Mouse (Mus musculus): Measurements from ENCODE around the gene Ncam1. TPM values are rescaled to one million over a fixed set of nuclear protein-coding genes. Genes with fewer than 3 reads are reported as not detected.

Gene Ncam1
- polyA plus RNA-seq, 1 experiment from 2014 or later = 2.0 TPM

GRCm38 (mm10) chr9:49571695-49572510 is 226.8 kb downstream of the Ncam1 start:
- Histone ChIP-seq H3K4me1 (ENCODE audit: insufficient read depth) (no peaks in the 10 kb centered on the region), H3K9me3 (ENCODE audit: low read length) (no peaks in the 10 kb centered on the region), H3K27me3 (ENCODE audit: insufficient read depth, low read length) (no peaks in the 10 kb centered on the region), H3K4me2 (ENCODE audit: low read depth, low read length) (no peak overlapping the region), H3K9ac (replicated peaks) (no peak overlapping the region), H3K4me3 (ENCODE audit: low read depth, low read length) (no peak overlapping the region), H3K36me3 (replicated peaks; ENCODE audit: insufficient read depth, low read length) (no peaks in the 10 kb centered on the region), H3K27ac (ENCODE audit: low read depth) (no peak overlapping the region)
- TF ChIP-seq CTCF (IDR thresholded peaks at IDR 0.05; ENCODE audit: low read depth) = no peak
- TF ChIP-seq EP300 (IDR thresholded peaks at IDR 0.05; ENCODE audit: low read depth) = no peak
- ATAC-seq (no peak), DNase-seq (no peak)
- 64% methylated on average over 9 of the region's 9 CpGs for WGBS (ENCODE audit: insufficient replicate concordance)

DNA sequence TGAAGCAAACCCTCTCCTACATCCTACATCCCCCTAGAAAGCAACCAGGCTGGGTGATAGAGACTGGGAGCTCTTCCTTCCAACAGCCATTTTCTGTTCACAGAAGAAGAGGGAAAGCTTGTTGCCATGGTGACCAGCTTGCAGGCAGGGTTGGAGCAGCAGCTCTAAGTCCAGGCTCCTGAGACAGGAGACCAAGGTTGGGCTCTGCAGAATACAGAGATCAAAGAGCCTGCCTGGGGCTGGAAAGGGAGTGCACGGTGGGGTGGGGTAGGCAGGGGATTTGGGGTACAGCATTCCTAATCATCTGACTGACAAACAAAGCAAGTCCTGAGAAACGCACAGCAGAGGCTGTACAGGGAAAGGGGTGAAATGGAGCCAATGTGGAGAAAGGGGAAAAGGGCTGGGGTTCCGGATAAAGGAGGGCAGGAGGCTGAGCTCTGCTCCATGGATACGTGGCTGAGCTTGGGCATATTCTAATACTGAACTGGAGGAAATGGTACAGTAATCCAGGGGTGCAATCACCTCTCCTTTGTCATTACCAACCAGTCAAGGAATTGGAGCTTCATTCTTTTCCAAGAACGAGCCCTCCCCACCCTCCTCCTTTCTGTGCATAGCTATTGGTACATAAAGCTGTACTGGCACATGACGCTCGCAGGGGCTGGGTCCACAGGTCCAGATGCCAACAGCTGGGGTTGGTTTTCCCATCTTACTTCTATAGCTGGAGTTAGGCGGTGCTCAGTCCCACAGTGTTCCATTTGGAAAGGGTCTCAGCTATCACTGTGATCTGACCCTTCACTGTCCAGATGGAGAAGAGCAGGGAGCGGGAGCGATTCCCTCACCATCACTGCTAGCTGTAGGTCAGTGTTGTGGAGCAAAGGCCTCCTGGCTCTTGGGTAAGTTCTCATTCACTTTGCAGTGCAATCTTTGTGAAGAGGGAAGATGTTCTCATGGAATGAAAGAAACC is 227.7 kb downstream of the Ncam1 start:
- no peak overlapping the region for H3K9ac ChIP-seq (replicated peaks)
- H3K27ac ChIP-seq (ENCODE audit: low read depth) = no peak overlapping the region
- H3K9me3 ChIP-seq (ENCODE audit: low read length) = no peaks in the 10 kb centered on the region
- no peaks in the 10 kb centered on the region for H3K36me3 ChIP-seq (replicated peaks; ENCODE audit: insufficient read depth, low read length)
- no peaks in the 10 kb centered on the region for H3K27me3 ChIP-seq (ENCODE audit: insufficient read depth, low read length)
- WGBS (ENCODE audit: insufficient replicate concordance) = 56% methylated on average over 10 of the region's 10 CpGs
- no peaks in the 10 kb centered on the region for H3K4me1 ChIP-seq (ENCODE audit: insufficient read depth)
- no peak for TF ChIP-seq EP300 (IDR thresholded peaks at IDR 0.05; ENCODE audit: low read depth)
- no peak for TF ChIP-seq CTCF (IDR thresholded peaks at IDR 0.05; ENCODE audit: low read depth)
- ATAC-seq (no peak), DNase-seq (no peak)
- no peak overlapping the region for H3K4me3 ChIP-seq (ENCODE audit: low read depth, low read length)
- H3K4me2 ChIP-seq (ENCODE audit: low read depth, low read length) = no peak overlapping the region

DNA sequence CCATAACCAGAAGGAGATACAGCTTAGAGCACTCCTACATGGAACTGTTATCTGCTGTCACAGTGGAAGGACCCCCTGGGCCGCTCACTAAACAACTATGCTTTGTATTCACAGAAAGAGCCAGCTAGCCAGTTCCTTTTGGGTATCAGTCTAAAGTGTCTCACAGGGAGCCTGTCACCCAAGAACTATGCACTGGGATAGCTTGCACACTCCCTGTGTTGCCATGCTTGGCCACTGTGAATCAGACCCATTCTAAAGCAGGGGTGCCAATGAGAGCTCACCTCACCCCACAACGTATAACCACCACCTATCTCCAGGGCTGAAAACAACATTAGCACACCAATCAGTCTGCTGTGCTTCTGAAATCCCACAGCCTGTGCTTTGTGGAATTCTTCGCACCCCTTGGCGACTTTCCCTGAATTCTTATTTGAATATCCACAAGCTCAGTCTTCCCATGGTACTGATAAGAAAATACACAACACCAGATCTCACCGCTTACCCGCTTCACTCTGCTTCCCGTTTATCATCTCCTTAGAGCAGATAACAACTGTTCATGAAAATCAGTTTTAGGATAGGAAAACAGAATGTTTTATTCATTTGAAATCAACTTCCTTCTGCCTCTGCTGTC is 228.6 kb downstream of the Ncam1 start:
- Histone ChIP-seq H3K4me2 (ENCODE audit: low read depth, low read length) (no peak overlapping the region), H3K4me1 (ENCODE audit: insufficient read depth) (no peaks in the 10 kb centered on the region), H3K27ac (ENCODE audit: low read depth) (no peak overlapping the region), H3K9ac (replicated peaks) (no peak overlapping the region), H3K27me3 (ENCODE audit: insufficient read depth, low read length) (no peaks in the 10 kb centered on the region), H3K9me3 (ENCODE audit: low read length) (no peaks in the 10 kb centered on the region), H3K36me3 (replicated peaks; ENCODE audit: insufficient read depth, low read length) (no peaks in the 10 kb centered on the region), H3K4me3 (ENCODE audit: low read depth, low read length) (no peak overlapping the region)
- TF ChIP-seq CTCF (IDR thresholded peaks at IDR 0.05; ENCODE audit: low read depth) (no peak), EP300 (IDR thresholded peaks at IDR 0.05; ENCODE audit: low read depth) (no peak)
- ATAC-seq (no peak), DNase-seq (no peak)
- 46% methylated on average over 7 of the region's 7 CpGs for WGBS (ENCODE audit: insufficient replicate concordance)

DNA sequence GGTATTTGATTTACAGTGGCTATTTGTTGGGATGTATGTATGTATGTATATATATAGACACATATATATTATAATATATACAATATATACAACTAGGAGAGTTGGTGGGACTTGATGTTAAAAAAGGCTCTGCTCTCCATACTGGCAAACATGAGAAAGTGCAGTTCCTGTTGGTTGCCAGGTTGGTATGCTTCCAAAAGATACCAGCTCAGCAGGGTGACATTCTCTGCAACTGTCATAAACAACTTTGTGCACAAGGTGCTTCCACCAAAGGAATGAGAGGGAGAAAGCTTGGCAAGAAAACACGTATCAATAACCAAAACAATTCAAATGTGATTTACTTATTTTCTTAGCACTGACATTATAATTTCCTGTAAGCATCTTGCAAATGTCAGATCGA is 232.9 kb downstream of the Ncam1 start:
- 80% methylated on average over 2 of the region's 2 CpGs for WGBS (ENCODE audit: insufficient replicate concordance)
- no peaks in the 10 kb centered on the region for H3K9me3 ChIP-seq (ENCODE audit: low read length)
- H3K9ac ChIP-seq (replicated peaks) = no peak overlapping the region
- ATAC-seq (no peak), DNase-seq (no peak)
- H3K36me3 ChIP-seq (replicated peaks; ENCODE audit: insufficient read depth, low read length) = no peaks in the 10 kb centered on the region
- no peak overlapping the region for H3K4me3 ChIP-seq (ENCODE audit: low read depth, low read length)
- H3K4me2 ChIP-seq (ENCODE audit: low read depth, low read length) = no peak overlapping the region
- no peak overlapping the region for H3K27ac ChIP-seq (ENCODE audit: low read depth)
- no peaks in the 10 kb centered on the region for H3K4me1 ChIP-seq (ENCODE audit: insufficient read depth)
- H3K27me3 ChIP-seq (ENCODE audit: insufficient read depth, low read length) = no peaks in the 10 kb centered on the region
- TF ChIP-seq EP300 (IDR thresholded peaks at IDR 0.05; ENCODE audit: low read depth) (no peak), CTCF (IDR thresholded peaks at IDR 0.05; ENCODE audit: low read depth) (no peak)

DNA sequence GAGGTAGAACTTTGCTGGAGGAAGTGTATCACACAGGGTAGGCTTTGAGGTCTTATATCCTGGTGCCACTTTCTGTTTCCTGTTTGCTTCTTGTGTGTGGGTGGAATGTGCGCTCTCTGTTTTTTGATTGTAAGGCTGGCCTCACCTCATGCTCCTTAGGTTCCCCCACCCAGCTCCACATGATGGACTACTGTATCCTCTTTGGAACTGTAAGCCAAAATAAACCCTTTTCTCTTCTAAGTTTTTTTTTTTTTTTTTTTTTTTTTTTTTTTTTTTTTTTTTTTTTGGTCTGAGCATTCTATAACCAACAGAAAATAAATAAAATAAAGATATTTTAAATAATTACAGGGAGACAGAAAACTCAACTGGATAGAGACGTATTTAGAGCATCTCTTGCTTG is 239.8 kb downstream of the Ncam1 start:
- 69% methylated on average over 2 of the region's 2 CpGs for WGBS (ENCODE audit: insufficient replicate concordance)
- H3K4me1 ChIP-seq (ENCODE audit: insufficient read depth) = no peaks in the 10 kb centered on the region
- TF ChIP-seq CTCF (IDR thresholded peaks at IDR 0.05; ENCODE audit: low read depth) (no peak), EP300 (IDR thresholded peaks at IDR 0.05; ENCODE audit: low read depth) (no peak)
- no peak overlapping the region for H3K4me3 ChIP-seq (ENCODE audit: low read depth, low read length)
- ATAC-seq (no peak), DNase-seq (no peak)
- H3K4me2 ChIP-seq (ENCODE audit: low read depth, low read length) = no peak overlapping the region
- H3K27me3 ChIP-seq (ENCODE audit: insufficient read depth, low read length) = no peaks in the 10 kb centered on the region
- no peak overlapping the region for H3K9ac ChIP-seq (replicated peaks)
- no peaks in the 10 kb centered on the region for H3K36me3 ChIP-seq (replicated peaks; ENCODE audit: insufficient read depth, low read length)
- no peaks in the 10 kb centered on the region for H3K9me3 ChIP-seq (ENCODE audit: low read length)
- H3K27ac ChIP-seq (ENCODE audit: low read depth) = no peak overlapping the region

- 44% methylated on average over 2 of the region's 2 CpGs for WGBS (ENCODE audit: insufficient replicate concordance)
- Histone ChIP-seq H3K27me3 (ENCODE audit: insufficient read depth, low read length) (no peaks in the 10 kb centered on the region), H3K9me3 (ENCODE audit: low read length) (no peaks in the 10 kb centered on the region), H3K36me3 (replicated peaks; ENCODE audit: insufficient read depth, low read length) (no peaks in the 10 kb centered on the region), H3K4me3 (ENCODE audit: low read depth, low read length) (no peak overlapping the region), H3K27ac (ENCODE audit: low read depth) (no peak overlapping the region), H3K4me2 (ENCODE audit: low read depth, low read length) (no peak overlapping the region), H3K4me1 (ENCODE audit: insufficient read depth) (no peaks in the 10 kb centered on the region), H3K9ac (replicated peaks) (no peak overlapping the region)
- ATAC-seq (no peak), DNase-seq (no peak)
- no peak for TF ChIP-seq EP300 (IDR thresholded peaks at IDR 0.05; ENCODE audit: low read depth)
- TF ChIP-seq CTCF (IDR thresholded peaks at IDR 0.05; ENCODE audit: low read depth) = no peak
Observed at GRCm38 (mm10) chr9:49551353-49551752, 247.4 kb downstream of the Ncam1 start.

Measured in liver, postnatal 0 days (tissue).